Mouse (Mus musculus) ZHBTc4 (cell line): Measurements from ENCODE around the gene Zan.

Experiments
- DNase-seq: peaks from one replicate; pipeline ENCODE4 v3.0.0-alpha.2; 2011; ENCODE audit warnings: low read depth, low spot score

Zan gene

GRCm38 (mm10) chr5:137352011-137352975 is 124.6 kb downstream of the Zan start:
- DNase-seq, result peak; percentile 93

GRCm38 (mm10) chr5:137351394-137351793 is 125.5 kb downstream of the Zan start:
- DNase-seq, result no peak

DNA sequence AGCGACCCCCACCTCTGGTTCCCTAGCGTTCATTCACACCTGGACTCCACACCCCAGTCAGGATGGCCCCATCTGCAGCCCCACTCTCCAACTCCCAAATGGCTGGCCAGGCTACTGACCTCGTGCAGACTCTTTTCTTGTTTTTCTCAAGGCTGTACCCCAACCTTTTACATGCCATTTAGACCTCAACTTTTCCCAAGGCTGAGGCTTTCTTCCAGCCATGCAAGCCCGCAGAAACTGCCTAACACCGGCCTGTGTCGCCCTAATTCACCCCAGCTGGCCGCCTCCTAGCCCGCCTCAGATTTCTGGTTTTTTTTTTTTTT is 125.8 kb downstream of the Zan start:
- no peak for DNase-seq

DNA sequence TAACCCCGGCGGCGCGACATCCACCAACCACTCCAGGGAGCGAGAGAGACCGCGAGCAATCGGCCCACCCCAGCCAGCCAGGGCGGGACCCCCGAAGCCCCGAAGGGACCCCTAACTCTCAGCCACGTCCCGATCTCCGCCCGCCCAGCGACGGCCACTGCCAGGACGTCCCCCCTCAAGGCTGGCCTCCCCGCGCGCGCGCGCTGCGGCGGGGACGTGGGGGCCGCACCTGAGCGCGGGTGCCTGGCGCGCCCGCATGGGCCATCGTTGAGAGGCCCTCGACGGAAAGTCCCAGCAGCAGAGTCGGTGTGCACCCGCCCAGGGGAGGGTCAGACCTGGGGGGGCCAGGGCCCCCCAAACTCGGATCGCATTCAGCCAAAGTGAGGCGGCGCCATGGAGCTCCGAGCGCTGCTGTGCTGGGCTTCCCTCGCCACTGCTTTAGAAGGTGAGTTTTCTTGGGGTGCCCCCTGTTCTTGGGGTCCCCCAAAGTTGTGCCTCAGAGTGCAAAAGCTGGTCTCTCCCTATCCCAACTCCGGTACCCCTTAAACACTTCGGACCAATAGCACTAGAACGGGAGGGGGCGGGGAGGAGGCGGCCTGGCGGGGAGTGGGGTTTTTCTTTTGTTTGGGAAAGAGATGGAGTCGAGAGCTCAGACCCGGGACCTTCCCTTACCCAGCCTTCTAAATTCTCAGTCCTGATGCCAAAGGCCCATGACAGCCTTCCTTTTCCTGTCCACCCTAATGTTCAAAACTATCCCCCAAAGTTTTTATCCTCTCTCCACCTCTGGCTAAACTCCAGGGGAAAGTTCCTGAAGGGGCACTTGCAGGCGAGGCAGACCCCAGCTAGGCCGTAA is 126.4 kb downstream of the Zan start:
- no peak for DNase-seq

- DNase-seq, result peak; percentile 98
Observed at GRCm38 (mm10) chr5:137349384-137350204, 127.3 kb downstream of the Zan start, which contains the start of gene Ephb4. TSS of gene Ephb4 (plus strand) at chr5:137350109.

DNA sequence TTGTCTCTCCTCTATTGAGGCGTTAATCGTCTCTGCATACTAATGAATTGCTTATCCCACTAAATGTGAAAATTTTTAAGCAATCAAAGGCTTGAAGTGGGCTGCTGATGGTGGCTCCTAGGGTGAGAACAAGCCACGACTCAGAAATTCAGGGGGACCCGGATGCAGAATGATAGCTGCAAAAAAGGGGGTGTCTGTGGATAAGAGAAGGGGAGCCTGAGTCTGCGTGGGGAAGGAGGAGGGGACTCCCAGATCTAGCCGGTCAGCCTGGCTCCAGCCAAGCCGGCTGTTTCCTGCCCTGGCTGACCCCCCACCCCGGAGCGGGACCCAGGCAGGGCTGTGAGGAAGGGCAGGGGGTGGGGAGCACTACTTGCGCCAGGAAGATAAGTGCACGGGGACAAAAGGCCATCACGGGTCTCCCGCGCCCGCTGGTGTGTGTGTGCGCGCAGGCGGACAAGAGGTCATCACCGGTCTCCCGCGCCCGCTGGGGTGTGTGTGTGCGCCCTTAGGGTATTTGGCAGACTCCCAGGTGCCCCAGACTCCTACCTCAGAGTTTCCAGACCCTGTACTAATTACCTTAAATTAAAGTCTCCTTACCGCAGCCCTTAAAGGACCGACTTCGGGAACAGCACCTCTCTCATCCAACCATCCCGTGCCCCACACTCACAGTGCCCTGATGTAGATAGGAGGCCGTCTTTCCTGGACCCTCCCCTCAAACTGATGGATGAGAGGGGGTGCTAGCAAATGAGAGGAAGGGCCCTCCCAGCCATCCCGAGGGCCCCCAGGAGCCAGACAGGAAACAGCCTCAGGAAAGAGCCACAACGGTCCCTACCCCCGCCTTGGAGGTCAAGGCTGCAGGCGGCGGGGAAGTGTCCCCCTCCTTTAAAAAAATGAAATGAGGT is 128.1 kb downstream of the Zan start:
- DNase-seq, result no peak

DNA sequence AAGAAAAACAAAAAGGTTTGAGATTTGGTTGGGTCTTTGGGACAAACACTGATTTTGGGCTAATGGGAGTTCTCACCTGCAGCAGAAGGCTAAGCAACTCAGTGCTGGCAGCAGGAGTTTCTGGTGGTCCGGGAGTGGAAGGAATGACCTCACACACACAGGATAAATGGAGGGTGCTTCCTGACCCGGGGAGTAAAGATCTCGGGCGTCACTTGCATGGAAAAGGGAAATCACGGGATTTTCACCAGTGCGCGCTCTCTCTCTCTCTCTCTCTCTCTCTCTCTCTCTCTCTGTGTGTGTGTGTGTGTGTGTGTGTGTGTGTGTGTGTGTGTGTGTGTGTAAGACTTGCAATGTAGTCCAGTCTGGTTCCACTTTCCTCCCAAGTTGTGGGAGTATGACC is 129.0 kb downstream of the Zan start:
- DNase-seq, result no peak

- DNase-seq, result no peak
Observed at GRCm38 (mm10) chr5:137346983-137347382, 129.9 kb downstream of the Zan start.

DNA sequence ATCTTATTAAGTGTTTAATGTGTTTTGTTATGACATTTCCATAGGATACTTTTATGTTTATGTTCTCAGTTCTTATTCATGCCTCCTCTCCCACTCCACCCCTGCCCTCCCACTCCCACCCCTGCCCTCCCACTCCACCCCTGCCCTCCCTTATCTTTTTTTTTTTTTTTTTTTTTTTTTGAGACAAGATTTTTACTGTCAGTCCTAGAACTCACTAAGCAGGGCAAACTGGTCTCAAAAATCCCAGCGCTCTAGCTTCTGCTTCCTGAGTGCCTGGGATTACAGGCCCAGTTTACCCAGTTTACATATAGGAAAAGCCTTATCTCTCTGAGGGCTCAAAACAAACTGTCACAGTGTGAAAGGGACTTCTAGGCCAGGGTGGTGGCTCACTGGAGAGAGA is 130.5 kb downstream of the Zan start:
- DNase-seq, result no peak

- peak; percentile 42 for DNase-seq
Observed at GRCm38 (mm10) chr5:137345821-137346220, 131.0 kb downstream of the Zan start.

GRCm38 (mm10) chr5:137343869-137344268 is 133.0 kb downstream of the Zan start:
- peak; percentile 51 for DNase-seq

DNA sequence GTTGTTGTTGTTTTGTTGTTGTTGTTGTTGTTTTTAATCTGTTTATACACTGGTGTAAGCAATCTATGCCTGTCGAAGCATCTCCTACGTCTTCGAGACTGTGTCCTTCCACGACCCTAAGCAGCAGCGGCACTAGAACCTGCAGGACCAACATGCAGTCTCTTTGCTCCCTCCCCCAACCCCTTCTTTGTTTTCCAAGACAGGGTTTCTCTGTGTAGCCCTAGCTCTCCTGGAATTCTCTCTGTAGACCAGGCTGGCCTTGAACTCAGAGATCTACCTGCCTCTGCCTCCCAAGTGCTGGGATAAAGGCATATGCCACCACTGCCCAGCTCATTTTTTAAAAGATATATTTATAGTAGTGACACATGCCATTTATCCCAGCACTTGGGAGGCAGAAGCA is 133.5 kb downstream of the Zan start:
- DNase-seq, result no peak

DNA sequence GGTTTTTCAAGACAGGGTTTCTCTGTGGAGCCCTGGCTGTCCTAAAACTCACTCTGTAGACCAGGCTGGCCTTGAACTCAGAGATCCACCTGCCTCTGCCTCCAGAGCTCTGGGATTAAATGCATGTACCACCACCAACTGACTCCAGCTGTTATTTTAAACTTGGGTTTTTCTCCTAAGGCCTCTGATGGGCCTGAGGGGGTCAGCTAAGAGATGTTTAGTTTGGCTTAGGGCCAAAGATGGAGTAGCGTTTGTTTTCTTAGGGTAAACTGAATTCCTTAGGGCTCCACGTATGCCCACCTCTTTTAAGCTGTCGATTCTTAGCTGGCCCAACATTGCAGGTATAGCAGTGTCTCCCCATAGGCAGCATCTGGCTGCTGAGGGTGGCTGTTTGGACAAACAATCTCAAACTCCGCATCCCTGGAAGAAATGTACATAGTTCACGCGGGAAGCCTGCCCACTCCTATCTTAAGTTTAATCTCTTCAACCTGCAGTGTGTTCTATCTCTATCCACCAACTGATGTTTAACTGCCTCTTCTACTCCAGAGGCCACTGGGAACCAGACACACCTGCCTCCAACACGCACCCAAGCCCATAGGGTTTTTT is 134.4 kb downstream of the Zan start:
- no peak for DNase-seq

DNA sequence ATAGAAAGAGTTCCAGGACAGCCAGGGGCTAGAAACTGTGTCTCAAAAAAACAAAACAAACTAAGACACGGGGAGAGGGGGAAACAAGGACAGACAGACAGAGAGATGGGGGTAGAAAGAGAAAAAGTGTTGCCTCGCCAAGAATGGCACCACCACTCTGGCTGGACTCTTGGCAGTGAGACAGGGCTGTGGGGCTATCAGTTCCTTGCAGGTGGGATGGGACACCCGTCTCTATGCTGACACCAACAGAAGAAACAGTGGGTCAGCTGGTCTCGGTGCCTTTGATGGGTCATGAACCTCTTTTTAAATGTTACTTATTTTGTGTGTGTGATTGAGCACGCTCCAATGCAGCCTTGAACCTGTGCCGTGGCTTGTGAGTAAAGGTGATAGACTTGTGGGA is 136.6 kb downstream of the Zan start:
- no peak for DNase-seq

GRCm38 (mm10) chr5:137339290-137339979 is 137.4 kb downstream of the Zan start:
- DNase-seq, result peak; percentile 81

DNA sequence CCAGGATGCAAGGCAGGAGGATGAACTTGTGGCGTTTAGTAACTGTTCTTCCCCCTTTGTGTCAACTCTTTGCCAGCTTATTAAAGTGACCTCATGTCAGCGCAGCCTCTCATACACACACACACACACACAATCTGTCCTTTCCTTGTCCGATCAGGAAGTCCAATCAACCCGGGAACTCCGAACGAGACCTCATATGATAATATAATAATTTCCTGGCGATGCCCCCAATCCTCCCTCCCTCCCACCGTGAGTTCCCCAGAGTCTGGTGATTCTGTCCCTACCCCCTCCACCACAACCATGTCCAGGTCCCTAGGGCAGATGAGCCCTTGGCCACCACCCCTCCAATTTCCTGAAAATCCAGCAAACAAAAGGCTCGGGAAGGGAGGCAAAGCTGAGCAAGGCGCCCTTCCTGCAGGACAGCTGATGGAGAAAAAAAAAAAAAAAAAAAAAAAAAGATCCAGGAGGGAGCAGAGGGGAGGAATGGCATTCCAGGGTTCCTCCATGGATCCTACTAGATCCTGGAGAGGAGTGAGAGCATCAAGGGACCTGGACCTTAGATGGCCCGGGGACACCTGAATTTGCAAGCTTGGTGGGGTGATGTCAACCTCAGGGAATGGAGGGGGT is 138.1 kb downstream of the Zan start:
- peak; percentile 46 for DNase-seq

DNA sequence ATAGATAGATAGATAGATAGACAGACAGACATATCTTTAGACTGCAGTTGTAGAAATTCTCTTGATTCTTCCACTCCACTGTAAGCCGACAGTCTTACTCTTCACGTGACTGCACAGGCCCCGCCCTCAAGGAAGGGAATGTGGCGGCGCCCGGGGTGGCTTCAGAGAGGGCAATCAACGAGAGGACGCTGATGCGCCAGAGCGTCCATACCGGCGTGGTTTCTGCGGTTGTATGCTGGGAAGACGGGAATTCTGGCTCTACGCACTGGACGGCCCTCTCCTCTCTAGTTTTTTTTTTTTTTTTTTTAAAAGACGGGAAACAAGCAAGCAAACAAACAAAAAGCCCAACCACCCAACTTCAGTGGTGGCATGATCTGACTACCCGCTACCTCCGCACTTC is 138.6 kb downstream of the Zan start:
- peak; percentile 96 for DNase-seq

GRCm38 (mm10) chr5:137337190-137337589 is 139.7 kb downstream of the Zan start:
- peak; percentile 97 for DNase-seq

- no peak for DNase-seq
Observed at GRCm38 (mm10) chr5:137335066-137335465, 141.8 kb downstream of the Zan start.
